8 mouse cellular contexts compared by ENCODE assay signal in genomic region chrX:73911156-73911555, GRCm38 (mm10). TPM values are rescaled to one million over a fixed set of nuclear protein-coding genes. Genes with fewer than 3 reads are reported as not detected.
DNase-seq lines count a peak whose midpoint lies in the region; ATAC-seq and TF ChIP-seq lines count a peak whose summit lies in the region.

No protein-coding gene starts in this region.

- H3K27me3 ChIP-seq in forebrain, embryonic 10.5 days (ENCODE audit: poor library complexity, severe bottlenecking) = peaks cover 12% of the 10 kb centered on the region; the same call in 1 of the 2 replicates
- no peaks in the 10 kb centered on the region for H3K27me3 ChIP-seq in forebrain, embryonic 15.5 days
- no peaks in the 10 kb centered on the region for H3K27me3 ChIP-seq in hindbrain, embryonic 14.5 days (ENCODE audit: control insufficient read depth, insufficient read depth, low read length)
- H3K27me3 ChIP-seq in liver, postnatal 0 days (ENCODE audit: insufficient read depth, low read length) = no peaks in the 10 kb centered on the region

- H3K9me3 ChIP-seq in forebrain, embryonic 10.5 days = no peaks in the 10 kb centered on the region
- H3K9me3 ChIP-seq in forebrain, embryonic 15.5 days = no peaks in the 10 kb centered on the region
- H3K9me3 ChIP-seq in hindbrain, embryonic 14.5 days (ENCODE audit: control insufficient read depth, low read length) = no peaks in the 10 kb centered on the region
- no peaks in the 10 kb centered on the region for H3K9me3 ChIP-seq in liver, postnatal 0 days (ENCODE audit: low read length)

- TF ChIP-seq CTCF in bone marrow, adult 2 months (IDR thresholded peaks at IDR 0.05; ENCODE audit: control insufficient read depth, insufficient read depth, low read length) = no peak
- TF ChIP-seq CTCF in liver, postnatal 0 days (IDR thresholded peaks at IDR 0.05; ENCODE audit: low read depth) = no peak

- TF ChIP-seq POLR2A in bone marrow, adult 2 months (IDR thresholded peaks at IDR 0.05; ENCODE audit: borderline replicate concordance, control insufficient read depth, low read depth, low read length) = peak; percentile 91; the same call in 1 of the 2 replicates

- H3K4me1 ChIP-seq in forebrain, embryonic 10.5 days = peaks cover 14% of the 10 kb centered on the region
- peaks cover 7% of the 10 kb centered on the region; the same call in 1 of the 2 replicates for H3K4me1 ChIP-seq in forebrain, embryonic 15.5 days
- H3K4me1 ChIP-seq in bone marrow, adult 2 months (ENCODE audit: control insufficient read depth, insufficient read depth, low read length) = no peaks in the 10 kb centered on the region; the same call in 1 of the 2 replicates
- H3K4me1 ChIP-seq in hindbrain, embryonic 14.5 days (replicated peaks; ENCODE audit: control insufficient read depth, insufficient read depth, low read length) = 0 out of 2 replicates have a peak, but pooled peaks cover 5% of the 10 kb centered on the region
- H3K4me1 ChIP-seq in liver, postnatal 0 days (ENCODE audit: insufficient read depth) = peaks cover 5% of the 10 kb centered on the region; the same call in 1 of the 2 replicates

- H3K27ac ChIP-seq in forebrain, embryonic 10.5 days = no peak overlapping the region
- no peak overlapping the region for H3K27ac ChIP-seq in forebrain, embryonic 15.5 days (replicated peaks)
- H3K27ac ChIP-seq in bone marrow, adult 2 months (ENCODE audit: control insufficient read depth, insufficient read depth, low read depth, low read length, poor library complexity) = peak overlapping the region; percentile 97
- H3K27ac ChIP-seq in hindbrain, embryonic 14.5 days = no peak overlapping the region
- H3K27ac ChIP-seq in liver, postnatal 0 days (ENCODE audit: low read depth) = peak overlapping the region; percentile 81

- no peak for TF ChIP-seq EP300 in liver, postnatal 0 days (IDR thresholded peaks at IDR 0.05; ENCODE audit: low read depth)

- H3K36me3 ChIP-seq in forebrain, embryonic 10.5 days (replicated peaks) = no peaks in the 10 kb centered on the region; the same call in 1 of the 2 replicates
- no peaks in the 10 kb centered on the region for H3K36me3 ChIP-seq in forebrain, embryonic 15.5 days
- no peaks in the 10 kb centered on the region for H3K36me3 ChIP-seq in hindbrain, embryonic 14.5 days (replicated peaks; ENCODE audit: control insufficient read depth, insufficient read depth)
- H3K36me3 ChIP-seq in liver, postnatal 0 days (replicated peaks; ENCODE audit: insufficient read depth, low read length) = no peaks in the 10 kb centered on the region

- no peak overlapping the region for H3K9ac ChIP-seq in forebrain, embryonic 15.5 days (replicated peaks)
- no peak overlapping the region for H3K9ac ChIP-seq in hindbrain, embryonic 14.5 days
- peak overlapping the region; percentile 59 for H3K9ac ChIP-seq in liver, postnatal 0 days (replicated peaks)

- no peak for ATAC-seq in forebrain, embryonic 15.5 days (replicated peaks)
- ATAC-seq in hindbrain, embryonic 14.5 days (ENCODE audit: low FRiP score) = no peak
- ATAC-seq in liver, postnatal 0 days = peak; percentile 14; the same call in 1 of the 2 replicates

- WGBS in forebrain, embryonic 10.5 days = 20% methylated on average over 22 of the region's 26 CpGs
- WGBS in forebrain, embryonic 15.5 days = 11% methylated on average over 20 of the region's 26 CpGs
- 11% methylated on average over 21 of the region's 26 CpGs for WGBS in bone marrow, adult 2 months
- WGBS in hindbrain, embryonic 14.5 days = 19% methylated on average over 26 of the region's 26 CpGs
- 27% methylated on average over 21 of the region's 26 CpGs for WGBS in liver, postnatal 0 days (ENCODE audit: insufficient replicate concordance)

- no peak overlapping the region; the same call in 1 of the 2 replicates for H3K4me2 ChIP-seq in forebrain, embryonic 15.5 days (replicated peaks)
- peak overlapping the region; percentile 19; the same call in 1 of the 2 replicates for H3K4me2 ChIP-seq in hindbrain, embryonic 14.5 days (replicated peaks)
- H3K4me2 ChIP-seq in liver, postnatal 0 days (ENCODE audit: low read depth, low read length) = peak overlapping the region; percentile 62

- DNase-seq in forebrain, embryonic 10.5 days (ENCODE audit: extremely low spot score, low spot score) = no peak
- DNase-seq in hindbrain, embryonic 14.5 days (ENCODE audit: low spot score) = no peak
- DNase-seq in liver, postnatal 0 days = peak; percentile 62
- peak; percentile 54 to 68 for DNase-seq in spleen, postnatal 10 days (ENCODE audit: low spot score in 2 of 2)
- DNase-seq in cerebellum, adult 11 months = no peak
- DNase-seq in gastrocnemius, postnatal 25 days = no peak

- peak overlapping the region; percentile 41 for H3K4me3 ChIP-seq in forebrain, embryonic 10.5 days
- no peak overlapping the region for H3K4me3 ChIP-seq in forebrain, embryonic 15.5 days
- peak overlapping the region; percentile 80 for H3K4me3 ChIP-seq in bone marrow, adult 2 months (replicated peaks; ENCODE audit: control insufficient read depth, low read depth, low read length)
- H3K4me3 ChIP-seq in hindbrain, embryonic 14.5 days (replicated peaks; ENCODE audit: low read length) = no peak overlapping the region
- H3K4me3 ChIP-seq in liver, postnatal 0 days (ENCODE audit: low read depth, low read length) = peak overlapping the region; percentile 39

RNA-seq across cellular contexts. Expression of gene Arhgap4, which starts 10.5 kb away (rescaled TPM):
- polyA plus RNA-seq in forebrain, embryonic 10.5 days (2016; fragmentation: Nextera tagmentation; extraction: Ambion mirVana) = 2.0 and 3.2 TPM in 2 replicates
- 2.2 and 2.3 TPM in 2 replicates for polyA plus RNA-seq in forebrain, embryonic 15.5 days (2015; fragmentation: Nextera tagmentation; extraction: Ambion mirVana)
- 53.5 and 163 TPM in 2 replicates for polyA plus RNA-seq in bone marrow, adult 2 months (2011; ENCODE audit: insufficient read depth, insufficient read length, low replicate concordance, missing spikeins)
- polyA plus RNA-seq in hindbrain, embryonic 14.5 days (2014; fragmentation: Nextera tagmentation; extraction: Ambion mirVana) = 3.0 and 3.1 TPM in 2 replicates
- polyA plus RNA-seq in liver, postnatal 0 days (2015; fragmentation: Nextera tagmentation; extraction: Ambion mirVana) = 5.1 and 5.2 TPM in 2 replicates
- 1 to 10 TPM in 1 of 2 experiments, under 1 TPM in 1; 0.41 to 1.6 TPM for total RNA-seq in gastrocnemius, postnatal 25 days (2021)

RNA-seq across cellular contexts. Expression of gene Naa10, which starts 10.6 kb away (rescaled TPM):
- 171 and 175 TPM in 2 replicates for polyA plus RNA-seq in forebrain, embryonic 10.5 days (2016; fragmentation: Nextera tagmentation; extraction: Ambion mirVana)
- polyA plus RNA-seq in forebrain, embryonic 15.5 days (2015; fragmentation: Nextera tagmentation; extraction: Ambion mirVana) = 108 and 110 TPM in 2 replicates
- polyA plus RNA-seq in bone marrow, adult 2 months (2011; ENCODE audit: insufficient read depth, insufficient read length, low replicate concordance, missing spikeins) = 60.9 and 77.0 TPM in 2 replicates
- 86.8 and 98.0 TPM in 2 replicates for polyA plus RNA-seq in hindbrain, embryonic 14.5 days (2014; fragmentation: Nextera tagmentation; extraction: Ambion mirVana)
- polyA plus RNA-seq in liver, postnatal 0 days (2015; fragmentation: Nextera tagmentation; extraction: Ambion mirVana) = 48.9 and 51.8 TPM in 2 replicates
- 10 to 100 TPM; 59.1 to 60.5 TPM for total RNA-seq in gastrocnemius, postnatal 25 days (2021)

RNA-seq across cellular contexts. Expression of gene L1cam, which starts 15.3 kb away (rescaled TPM):
- polyA plus RNA-seq in forebrain, embryonic 10.5 days (2016; fragmentation: Nextera tagmentation; extraction: Ambion mirVana) = 3.0 and 5.0 TPM in 2 replicates
- 66.5 and 78.2 TPM in 2 replicates for polyA plus RNA-seq in forebrain, embryonic 15.5 days (2015; fragmentation: Nextera tagmentation; extraction: Ambion mirVana)
- 3.6 and 12.7 TPM in 2 replicates for polyA plus RNA-seq in bone marrow, adult 2 months (2011; ENCODE audit: insufficient read depth, insufficient read length, low replicate concordance, missing spikeins)
- polyA plus RNA-seq in hindbrain, embryonic 14.5 days (2014; fragmentation: Nextera tagmentation; extraction: Ambion mirVana) = 135 and 147 TPM in 2 replicates
- polyA plus RNA-seq in liver, postnatal 0 days (2015; fragmentation: Nextera tagmentation; extraction: Ambion mirVana) = 0.06 and 0.12 TPM in 2 replicates
- 1 to 10 TPM; 1.2 to 2.3 TPM for total RNA-seq in gastrocnemius, postnatal 25 days (2021)

RNA-seq across cellular contexts. Expression of gene Avpr2, which starts 19.3 kb away (rescaled TPM):
- 0.16 TPM in 1 of 2 replicates, not detected in the other for polyA plus RNA-seq in forebrain, embryonic 10.5 days (2016; fragmentation: Nextera tagmentation; extraction: Ambion mirVana)
- 0.23 TPM in 1 of 2 replicates, not detected in the other for polyA plus RNA-seq in forebrain, embryonic 15.5 days (2015; fragmentation: Nextera tagmentation; extraction: Ambion mirVana)
- polyA plus RNA-seq in bone marrow, adult 2 months (2011; ENCODE audit: insufficient read depth, insufficient read length, low replicate concordance, missing spikeins) = not detected in 2 replicates
- 0.39 TPM in 1 of 2 replicates, not detected in the other for polyA plus RNA-seq in hindbrain, embryonic 14.5 days (2014; fragmentation: Nextera tagmentation; extraction: Ambion mirVana)
- 0.08 and 0.09 TPM in 2 replicates for polyA plus RNA-seq in liver, postnatal 0 days (2015; fragmentation: Nextera tagmentation; extraction: Ambion mirVana)
- total RNA-seq in gastrocnemius, postnatal 25 days (2021) = not detected

RNA-seq across cellular contexts. Expression of gene Renbp, which starts 19.5 kb away (rescaled TPM):
- polyA plus RNA-seq in forebrain, embryonic 10.5 days (2016; fragmentation: Nextera tagmentation; extraction: Ambion mirVana) = 17.3 and 18.7 TPM in 2 replicates
- 8.3 and 9.3 TPM in 2 replicates for polyA plus RNA-seq in forebrain, embryonic 15.5 days (2015; fragmentation: Nextera tagmentation; extraction: Ambion mirVana)
- polyA plus RNA-seq in bone marrow, adult 2 months (2011; ENCODE audit: insufficient read depth, insufficient read length, low replicate concordance, missing spikeins) = 30.7 and 48.6 TPM in 2 replicates
- polyA plus RNA-seq in hindbrain, embryonic 14.5 days (2014; fragmentation: Nextera tagmentation; extraction: Ambion mirVana) = 11.3 and 15.4 TPM in 2 replicates
- 22.3 and 22.6 TPM in 2 replicates for polyA plus RNA-seq in liver, postnatal 0 days (2015; fragmentation: Nextera tagmentation; extraction: Ambion mirVana)
- 1 to 10 TPM; 1.7 to 2.5 TPM for total RNA-seq in gastrocnemius, postnatal 25 days (2021)

Comparison
In these comparisons a context has a peak if more than half of its experiments do, and no peak if none do; other contexts are left out.
1. H3K4me3 ChIP-seq: peak in forebrain, embryonic 10.5 days (single experiment), bone marrow, adult 2 months (single experiment) and liver, postnatal 0 days (single experiment); none in forebrain, embryonic 15.5 days (single experiment) and hindbrain, embryonic 14.5 days (single experiment).
2. DNase-seq: peak in liver, postnatal 0 days (single experiment) and spleen, postnatal 10 days (2 of 2); none in forebrain, embryonic 10.5 days (single experiment), hindbrain, embryonic 14.5 days (single experiment), cerebellum, adult 11 months (single experiment) and gastrocnemius, postnatal 25 days (single experiment).
3. H3K27ac ChIP-seq: peak in bone marrow, adult 2 months (single experiment) and liver, postnatal 0 days (single experiment); none in forebrain, embryonic 10.5 days (single experiment), forebrain, embryonic 15.5 days (single experiment) and hindbrain, embryonic 14.5 days (single experiment).